Mouse (Mus musculus) fat pad, adult 2 months (tissue): ENCODE measurements around the gene Smg6.

Experiments
- DNase-seq: peaks from one replicate; pipeline ENCODE4 v3.0.0-alpha.2; 2011; ENCODE audit warnings: low read depth, low spot score; ENCODE audit errors: extremely low read depth

Gene Smg6

DNA sequence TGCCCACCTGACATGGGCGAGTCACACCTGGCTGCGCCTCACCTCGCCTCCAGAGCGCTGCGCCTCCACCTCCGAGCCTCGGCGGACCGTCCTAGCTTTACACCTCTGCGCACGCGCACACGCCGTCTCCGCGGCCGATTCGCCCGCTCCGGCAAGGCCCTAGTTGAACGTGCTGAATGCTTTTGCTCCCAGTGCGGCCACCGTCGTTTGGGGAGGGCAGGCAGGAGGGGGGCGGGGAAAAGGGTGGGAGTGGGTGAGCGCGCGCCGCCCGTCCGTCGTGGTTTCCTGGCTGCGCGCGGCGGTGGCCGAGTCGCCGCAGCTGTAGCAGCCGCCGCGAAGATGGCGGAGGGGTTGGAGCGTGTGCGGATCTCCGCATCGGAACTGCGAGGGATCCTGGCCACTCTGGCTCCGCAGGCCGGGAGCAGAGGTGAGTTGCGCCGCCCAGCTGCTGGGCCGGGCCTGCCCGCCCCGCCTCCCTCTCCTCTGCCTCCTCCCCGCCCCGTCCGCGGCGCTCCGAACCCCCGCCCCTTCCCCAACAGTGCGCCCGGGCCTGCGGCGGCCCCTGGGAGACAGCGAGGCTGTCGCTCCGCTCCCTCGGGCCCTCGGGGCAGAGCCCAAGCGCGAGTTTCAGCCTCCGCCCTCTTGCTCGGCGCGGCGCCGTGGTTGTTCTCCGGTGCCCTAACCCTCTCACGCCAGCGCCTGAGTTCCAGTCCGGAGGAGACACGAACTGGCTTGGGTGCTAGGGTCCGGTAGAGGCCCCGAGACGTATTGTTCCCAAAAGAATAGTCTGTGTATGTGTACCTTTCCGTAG, at the start of gene Smg6, which contains the start of gene Srr:
Gene Smg6 (plus strand): TSS at position 247 of the 811 bp plus-strand sequence.
Gene Srr (minus strand): TSS at position 372 of the 811 bp plus-strand sequence.
- peak; percentile 45 for DNase-seq

DNA sequence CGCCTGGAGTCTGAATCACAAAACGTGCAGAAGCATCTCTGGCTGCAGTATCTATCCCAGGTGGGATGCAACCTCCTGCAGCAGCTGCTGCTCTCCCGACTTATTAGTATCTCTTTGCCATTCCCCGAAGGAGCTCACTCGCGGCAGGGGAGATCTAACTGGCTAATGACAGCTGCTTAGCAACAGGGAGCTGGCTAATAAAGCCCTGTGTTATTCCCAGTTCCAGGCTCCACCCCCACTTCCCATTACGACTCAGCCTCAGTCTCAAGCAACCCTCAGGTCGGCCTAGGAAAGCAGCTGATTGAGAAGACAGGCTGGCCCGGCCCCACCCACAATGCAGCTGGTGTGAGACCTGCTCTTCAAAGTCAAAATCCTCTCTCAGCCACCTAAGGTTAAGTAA, 48.8 kb upstream of the Smg6 start:
- DNase-seq = no peak

DNA sequence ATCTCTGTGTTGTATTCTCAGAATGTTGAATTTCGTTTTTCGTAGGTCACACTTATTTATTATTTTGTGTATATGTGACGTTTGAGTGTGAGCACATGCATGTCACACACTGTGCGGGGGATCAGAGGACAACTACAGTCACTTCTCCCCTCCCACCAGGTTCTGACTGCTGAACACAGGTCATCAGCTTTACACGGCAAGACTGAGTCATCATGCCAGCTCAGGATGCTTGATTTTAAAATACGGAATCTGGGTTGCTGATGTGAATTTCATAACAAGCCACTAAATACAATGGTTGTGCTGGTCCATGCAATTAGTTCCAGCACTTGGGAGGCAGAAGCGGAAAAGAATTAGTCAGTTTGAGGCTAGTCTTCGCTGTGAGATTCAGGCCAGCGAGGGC, 44.6 kb upstream of the Smg6 start:
- no peak for DNase-seq

DNA sequence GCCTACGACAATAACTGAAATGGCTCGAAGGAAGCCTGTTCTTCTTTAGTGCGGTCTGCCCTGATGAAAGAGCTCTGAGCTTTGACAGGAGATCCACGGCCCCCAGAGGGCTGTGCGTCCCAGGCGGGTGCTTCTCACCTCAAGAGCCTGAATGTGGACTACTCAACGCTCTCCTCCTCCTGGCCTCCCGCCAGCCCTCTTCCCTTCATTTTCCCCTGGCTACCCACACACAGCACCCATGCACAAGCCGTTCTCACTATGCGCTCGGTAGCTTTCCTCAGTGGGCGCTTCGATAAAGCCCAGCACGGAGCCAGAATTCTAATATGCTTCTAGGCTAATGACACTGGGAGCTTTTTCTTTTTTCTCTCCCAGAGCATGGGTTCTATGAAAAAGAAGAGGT, 43.6 kb upstream of the Smg6 start:
- no peak for DNase-seq

DNA sequence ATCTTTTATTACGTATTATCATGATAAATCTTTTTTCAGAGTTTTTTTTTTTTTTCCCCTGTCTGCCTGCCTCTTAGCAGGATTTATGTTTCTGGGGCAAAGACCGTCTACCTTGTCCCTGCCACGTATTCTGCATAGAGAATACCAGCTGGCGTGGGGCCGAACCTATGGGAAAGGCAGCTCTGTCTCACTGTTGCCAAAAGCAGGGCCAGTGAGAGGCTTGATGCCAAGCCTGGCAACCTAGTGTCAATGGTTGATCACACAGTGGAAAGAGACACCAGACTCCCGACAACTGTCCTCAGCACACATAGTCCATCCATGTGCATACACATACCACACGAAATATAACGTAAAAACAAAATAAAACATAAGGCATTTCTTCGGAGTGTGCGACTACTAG, 42.5 kb upstream of the Smg6 start:
- DNase-seq = no peak

DNA sequence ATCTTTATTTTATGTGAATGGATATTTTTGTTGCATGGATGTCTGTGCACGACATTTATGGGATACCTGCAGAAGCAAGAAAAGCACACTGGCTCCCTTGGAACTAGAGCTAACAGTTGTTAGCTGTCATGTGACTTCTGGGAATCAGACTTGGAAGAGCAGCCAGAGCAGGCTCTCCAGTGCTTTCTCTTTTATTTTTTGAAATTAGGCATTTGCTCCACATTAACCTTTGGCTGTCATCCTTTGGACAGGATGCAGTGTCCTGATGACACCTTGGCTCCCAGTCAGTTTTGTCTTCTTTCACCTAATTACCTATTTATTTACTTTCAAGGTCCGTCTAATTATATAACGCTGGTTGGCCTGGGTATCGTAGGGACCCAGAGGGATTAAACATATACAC, 31.0 kb upstream of the Smg6 start:
- DNase-seq = no peak

DNA sequence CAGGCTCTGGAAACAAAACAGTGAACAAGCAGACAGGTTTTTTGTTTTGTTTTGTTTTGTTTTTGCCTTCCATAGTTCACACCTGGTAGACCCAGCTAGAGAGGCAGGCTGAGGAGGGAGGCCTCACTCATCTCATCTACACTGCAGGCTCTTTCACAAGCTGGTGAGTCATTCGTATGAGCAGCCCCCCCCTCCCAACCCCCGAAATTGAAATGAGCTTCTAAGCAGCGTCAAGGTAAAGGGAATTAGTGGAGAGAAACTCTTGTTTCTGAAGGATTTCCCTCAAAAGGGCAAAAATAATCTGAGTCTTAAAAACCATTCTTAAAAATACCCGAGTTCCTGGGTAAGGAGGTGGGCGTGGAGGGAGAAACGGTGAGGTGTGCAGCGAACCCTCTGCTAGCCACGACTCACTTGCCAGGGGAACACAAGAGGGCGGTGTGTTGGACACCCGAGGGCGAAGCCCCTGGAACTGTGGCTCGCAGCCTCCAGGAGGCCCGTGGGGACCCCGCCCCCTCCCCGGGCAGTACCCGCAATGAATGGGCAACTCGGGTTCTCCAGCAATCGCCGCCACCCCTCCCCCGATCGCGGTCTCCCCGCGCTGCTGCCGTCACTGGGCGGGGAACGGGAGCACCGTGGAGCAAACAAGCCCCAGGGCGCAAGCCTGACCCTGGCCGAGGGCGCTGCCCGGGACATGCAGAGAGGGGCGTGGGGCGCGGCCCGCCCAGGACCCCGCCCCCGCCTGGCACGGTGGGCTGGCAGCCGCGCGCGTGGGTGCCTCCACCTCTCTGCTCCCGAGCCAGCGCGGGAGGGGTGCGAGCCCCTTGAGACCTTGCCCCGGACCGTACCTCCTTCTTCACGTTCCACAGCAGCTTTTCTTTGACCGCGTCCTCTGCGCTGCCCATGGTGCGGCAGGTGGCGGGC, 29.4 kb upstream of the Smg6 start:
- no peak for DNase-seq

DNA sequence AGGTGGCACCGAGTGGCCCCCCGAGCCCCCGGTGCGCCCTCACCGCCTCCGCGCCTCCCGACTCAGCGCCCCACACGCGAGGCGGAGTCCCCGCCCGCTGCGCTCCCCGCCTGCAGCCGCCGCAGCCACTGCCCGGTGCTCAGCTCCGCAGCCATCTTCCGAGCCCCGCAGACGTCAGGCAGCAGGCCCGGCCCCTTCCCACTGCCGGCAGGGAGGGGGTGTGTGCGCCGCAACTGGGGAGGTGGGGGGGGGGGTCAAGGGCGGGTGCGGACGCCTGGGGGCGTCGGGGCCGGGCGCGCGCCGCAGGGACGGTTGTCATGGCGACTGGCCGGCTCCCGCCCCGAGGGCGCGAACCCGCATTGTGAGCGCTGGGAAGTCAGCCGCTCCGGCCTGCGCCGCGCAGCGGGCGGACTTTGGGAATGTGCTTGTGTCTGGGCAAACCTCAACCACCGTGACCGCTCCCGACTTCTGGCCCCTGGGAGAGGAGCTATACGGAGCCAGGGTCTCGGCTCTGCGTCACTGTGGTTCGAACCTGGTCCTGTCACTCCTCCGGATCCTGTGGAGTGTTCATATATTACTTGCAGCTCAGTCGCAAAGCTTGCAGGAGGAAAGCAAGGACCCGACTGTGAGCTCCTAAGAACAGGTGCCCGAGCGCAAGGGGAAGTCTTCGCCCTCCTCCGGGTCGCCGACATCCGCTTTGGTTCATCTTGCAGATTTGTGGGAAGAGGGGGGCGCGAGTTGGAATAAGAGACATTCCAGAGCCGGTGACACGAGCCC, 28.5 kb upstream of the Smg6 start, which contains the start of gene Sgsm2:
Gene Sgsm2 (minus strand): TSS at position 160 of the 777 bp plus-strand sequence.
- DNase-seq = no peak

DNA sequence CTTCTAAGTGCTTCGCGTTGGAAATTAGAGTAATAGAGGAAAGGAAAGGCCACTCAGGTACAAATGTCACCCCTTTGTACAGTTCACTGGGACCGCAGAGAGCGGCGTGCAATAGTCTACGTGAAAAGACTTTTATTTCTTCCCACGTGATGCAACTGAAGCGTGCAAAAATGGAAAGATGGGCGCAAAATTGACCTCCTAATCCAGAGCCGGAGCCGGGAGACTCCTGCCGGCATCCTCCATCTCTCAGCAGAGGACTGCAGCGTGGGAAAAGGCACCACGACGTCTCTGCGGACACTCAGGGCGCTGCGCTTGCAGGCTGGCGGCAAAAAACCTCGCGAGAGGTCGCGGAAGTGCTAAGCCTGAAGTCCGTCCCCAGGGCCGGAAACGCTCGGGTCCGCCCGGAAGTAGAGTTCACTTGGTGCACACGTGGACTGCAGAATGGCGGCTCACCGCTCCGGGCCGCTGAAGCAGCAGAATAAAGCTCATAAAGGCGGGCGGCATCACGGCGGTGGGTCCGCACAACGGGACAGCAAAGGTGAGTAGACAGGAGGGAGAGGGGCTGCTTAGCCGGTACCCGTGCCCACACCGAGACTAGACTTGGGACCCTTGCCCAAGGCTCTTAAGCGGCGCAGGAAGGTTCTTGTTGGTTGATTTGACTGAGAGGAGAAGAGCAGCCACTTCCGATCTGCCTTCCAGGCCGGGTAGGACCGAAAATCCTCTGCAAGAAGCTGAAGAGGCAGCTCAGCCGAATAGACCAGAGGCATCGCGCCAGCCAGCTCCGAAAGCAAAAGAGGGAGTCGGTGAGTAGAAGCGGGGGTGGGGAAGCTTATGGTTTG, 27.7 kb upstream of the Smg6 start, which contains the start of gene Tsr1:
Gene Tsr1 (plus strand): TSS at position 394 of the 839 bp plus-strand sequence.
- no peak for DNase-seq

DNA sequence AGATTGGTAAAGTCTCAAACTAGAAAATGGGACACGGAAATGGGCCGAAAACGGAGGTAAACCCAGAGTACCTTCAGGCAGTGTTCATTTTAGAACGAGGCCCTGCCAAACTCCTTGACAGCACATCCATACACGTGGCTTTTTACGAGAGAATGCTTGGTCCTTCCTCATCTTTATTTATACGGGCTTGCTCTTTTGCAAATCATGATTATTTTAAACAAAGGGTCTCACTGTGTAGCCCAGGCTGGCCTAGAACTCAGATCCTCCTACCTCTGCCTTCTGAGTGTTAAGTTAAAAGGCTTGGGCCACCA, 27.2 kb upstream of the Smg6 start:
- no peak for DNase-seq

DNA sequence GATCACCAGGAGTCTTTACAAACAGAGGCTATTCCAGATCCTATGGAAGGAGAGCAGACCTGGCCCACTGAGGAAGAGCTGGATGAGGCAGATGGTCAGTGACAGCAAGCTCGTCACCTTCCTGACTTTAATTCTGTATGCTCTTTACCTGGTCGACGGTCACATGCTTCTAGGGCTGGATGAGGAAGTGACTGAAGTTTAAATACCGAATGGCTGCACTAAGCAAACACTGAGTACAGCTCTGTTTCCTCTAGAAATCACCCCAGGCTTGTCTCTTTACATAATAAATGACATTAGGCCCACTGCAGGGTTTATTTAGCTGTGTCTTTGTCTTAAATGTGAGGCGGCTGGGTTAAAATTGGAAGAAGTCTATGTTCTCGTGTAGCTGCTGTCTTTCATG, 24.1 kb upstream of the Smg6 start:
- DNase-seq = no peak

DNA sequence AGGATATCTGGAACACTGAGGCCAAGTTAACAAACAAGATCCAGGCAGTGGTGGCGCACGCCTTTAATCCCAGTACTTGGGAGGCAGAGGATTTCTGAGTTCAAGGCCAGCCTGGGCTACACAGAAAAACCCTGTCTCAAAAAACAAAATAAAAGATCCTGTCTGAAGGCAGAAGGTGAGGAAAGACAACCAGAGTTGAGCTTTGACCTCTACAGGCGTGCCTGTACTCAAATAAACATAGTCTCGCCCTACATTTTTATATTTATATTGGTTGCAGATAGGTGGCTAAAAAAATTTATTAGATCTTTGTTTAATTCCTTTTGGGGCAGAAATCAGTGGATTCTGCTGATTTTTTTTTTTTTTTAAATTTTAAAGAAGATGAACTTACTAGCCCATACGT, 23.2 kb upstream of the Smg6 start:
- DNase-seq = no peak

DNA sequence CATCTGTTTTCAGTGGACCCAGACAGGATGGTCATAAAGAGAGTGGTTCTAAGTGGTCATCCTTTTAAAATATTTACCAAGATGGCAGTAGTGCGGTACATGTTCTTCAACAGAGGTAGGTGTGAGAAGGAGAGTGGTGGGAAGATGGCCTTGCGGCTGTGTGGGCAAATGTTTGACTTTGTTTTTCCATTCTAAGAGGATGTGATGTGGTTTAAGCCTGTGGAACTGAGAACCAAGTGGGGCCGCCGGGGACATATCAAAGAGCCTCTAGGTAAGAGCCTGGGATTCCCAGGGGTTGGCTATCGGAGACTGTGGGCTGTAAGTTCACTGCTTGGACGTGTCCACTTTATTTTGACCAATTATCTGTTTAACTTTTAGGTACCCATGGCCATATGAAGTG, 17.8 kb upstream of the Smg6 start:
- DNase-seq = no peak

DNA sequence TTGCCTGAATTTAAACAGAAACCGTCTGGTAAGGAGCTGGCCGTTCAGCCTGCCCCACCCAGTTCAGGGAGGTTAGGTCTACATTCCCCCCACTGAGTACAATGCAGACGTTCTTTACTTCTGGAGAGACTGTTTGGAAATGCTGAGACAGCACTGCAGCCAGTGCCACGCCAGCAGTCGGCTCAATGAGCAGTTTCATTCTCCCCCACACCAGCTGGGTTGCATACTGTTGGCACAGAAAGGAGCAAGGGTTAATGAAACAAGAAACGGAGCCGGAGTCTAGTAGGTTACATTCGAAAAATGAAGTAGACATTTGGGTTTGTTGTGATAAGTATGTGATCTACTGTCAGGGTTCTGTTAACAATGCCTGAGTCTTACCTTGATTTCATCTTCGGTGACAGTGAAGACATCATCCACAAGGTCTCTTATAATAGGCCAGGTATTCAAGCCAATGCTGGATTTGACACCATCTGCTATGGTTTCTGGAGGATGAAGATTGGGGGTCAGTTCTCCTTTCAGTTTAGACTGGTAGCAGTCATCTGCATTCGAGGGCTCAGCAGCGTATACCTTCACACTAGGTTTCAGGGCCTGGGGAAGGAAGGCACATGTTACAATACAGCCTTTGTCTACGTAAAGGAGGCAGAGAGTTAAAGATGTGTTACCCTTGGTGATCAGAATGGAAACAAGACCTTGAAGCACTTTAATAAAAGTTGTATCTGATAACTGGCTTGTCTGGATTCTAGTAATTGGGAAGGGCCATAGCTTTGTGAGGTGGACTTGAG, 16.8 kb upstream of the Smg6 start:
- no peak for DNase-seq

DNA sequence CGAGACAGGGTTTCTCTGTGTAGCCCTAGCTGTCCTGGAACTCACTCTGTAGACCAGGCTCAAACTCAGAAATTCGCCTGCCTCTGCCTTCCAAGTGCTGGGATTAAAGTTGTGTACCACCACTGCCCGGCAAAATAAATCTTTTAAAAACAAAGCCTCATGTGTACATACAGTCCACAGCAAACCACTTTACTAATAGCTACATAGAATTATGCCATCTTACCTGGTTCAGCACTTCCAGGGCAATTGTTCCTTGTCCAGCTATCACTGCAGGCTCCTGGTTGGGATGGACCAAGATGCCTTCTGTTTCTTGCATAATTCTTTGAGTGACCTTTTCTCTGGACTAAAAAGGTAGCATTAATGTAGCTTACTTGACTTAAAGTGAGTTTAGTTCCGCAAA, 15.6 kb upstream of the Smg6 start:
- DNase-seq = no peak

DNA sequence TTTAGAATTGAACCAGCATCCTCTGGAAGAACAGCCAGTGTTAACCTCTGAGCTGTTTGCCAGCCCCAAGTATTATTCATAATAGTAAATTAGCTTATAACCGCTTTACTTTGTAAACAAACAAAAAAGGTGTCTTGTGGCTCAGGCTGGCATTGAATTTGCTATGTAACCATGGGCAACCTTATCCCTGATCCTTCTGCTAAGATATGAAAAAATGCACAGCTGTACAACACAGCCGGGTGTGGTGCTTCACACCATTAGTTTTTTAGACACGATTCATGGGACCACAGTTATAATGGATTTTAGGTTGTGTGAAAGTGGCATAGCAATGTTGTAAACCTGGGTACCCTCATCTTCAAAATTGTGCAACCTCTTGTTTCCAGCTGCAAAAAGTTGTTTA, 13.1 kb upstream of the Smg6 start:
- DNase-seq = no peak

DNA sequence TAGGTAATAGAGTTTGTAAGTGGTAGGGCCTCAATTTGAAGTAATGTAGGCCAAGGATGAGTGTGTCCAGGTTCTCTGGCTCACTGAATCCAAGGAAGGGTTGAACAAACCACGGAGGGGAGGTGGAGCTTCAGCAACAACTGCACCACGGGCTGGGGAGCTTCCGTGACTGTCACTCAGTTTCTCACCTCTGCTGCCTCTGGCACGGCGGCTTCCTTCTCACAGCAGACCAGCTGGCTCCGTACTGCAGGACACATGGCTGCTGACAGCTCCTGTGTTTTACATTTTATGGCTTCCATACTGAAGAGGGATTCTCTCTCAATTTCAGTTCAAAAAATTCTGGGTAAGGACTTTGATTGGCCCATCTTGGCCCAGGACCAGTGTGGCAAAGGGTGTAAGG, 6.4 kb upstream of the Smg6 start:
- no peak for DNase-seq

DNA sequence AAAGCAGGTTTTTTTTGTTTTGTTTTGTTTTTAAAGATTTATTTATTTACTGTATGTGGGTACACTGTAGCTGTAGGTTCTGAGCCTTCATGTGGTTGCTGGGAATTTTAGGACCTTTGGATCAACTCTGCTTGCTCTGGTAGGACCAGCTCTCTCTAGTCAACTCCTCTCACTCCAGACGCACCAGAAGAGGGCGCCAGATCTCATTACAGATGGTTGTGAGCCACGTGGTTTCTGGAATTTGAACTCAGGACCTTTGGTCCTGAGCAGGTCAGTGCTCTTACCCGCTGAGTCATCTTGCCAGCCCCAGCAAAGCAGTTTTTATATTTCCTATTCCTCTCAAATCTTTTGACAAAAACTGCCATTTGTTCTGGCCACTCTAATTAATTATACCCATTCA, 1.5 kb upstream of the Smg6 start:
- DNase-seq = no peak

DNA sequence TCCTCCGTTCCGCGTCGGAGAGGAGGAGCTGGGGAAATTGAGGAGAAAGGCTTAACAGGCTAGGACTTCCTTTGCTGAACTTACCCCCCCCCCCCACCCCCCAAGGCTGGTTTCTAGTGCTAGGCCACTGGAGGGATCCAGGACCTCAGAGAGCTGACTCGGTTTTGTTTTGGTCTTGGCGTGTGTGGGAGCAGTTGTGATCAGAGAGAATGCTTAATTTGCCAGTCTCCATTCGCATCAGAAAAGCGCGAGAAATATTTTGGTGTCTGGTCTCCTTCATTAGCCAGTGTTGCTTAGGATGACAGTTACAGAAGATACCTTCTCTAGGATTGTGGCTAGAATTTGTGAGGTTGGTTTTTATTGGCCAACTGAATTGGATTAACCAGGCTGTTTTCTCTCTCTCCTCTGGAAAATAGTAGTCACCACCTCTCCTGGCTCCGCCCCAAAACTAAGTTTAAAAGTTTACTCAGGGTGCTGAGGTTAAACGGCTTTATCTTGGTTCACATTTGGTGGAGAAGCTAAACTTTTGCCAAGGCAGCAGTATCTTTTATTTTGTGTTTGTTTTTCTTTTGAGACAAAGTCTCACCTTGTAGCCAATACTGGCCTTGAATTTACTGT, 874 bp downstream of the Smg6 start:
- DNase-seq = no peak
